Mouse (Mus musculus) liver, embryonic 15.5 days (tissue): ENCODE data around the gene Clec4d. TPM values are rescaled to one million over a fixed set of nuclear protein-coding genes. Genes with fewer than 3 reads are reported as not detected.

Source experiments
- ATAC-seq: fragments of 200-750 bp; cut with Nextera tagmentation; 2 replicates; pipeline ENCODE4 v1.8.0; 2017; ENCODE audit warnings: moderate number of reproducible peaks, mild to moderate bottlenecking, moderate library complexity; ENCODE audit not compliant: insufficient read depth
- H3K27ac ChIP-seq: fragments of 300-500 bp; sonication (generic); replicated peaks from 2 replicates; pipeline ENCODE4 v1.5.1; 2015; ENCODE audit warnings: mild to moderate bottlenecking, inconsistent platforms
- H3K27me3 ChIP-seq: fragments of 300-500 bp; sonication (generic); 2 replicates; pipeline ENCODE4 v1.6.1; 2015; ENCODE audit warnings: mild to moderate bottlenecking, inconsistent platforms
- H3K36me3 ChIP-seq: fragments of 300-500 bp; sonication (generic); replicated peaks from 2 replicates; pipeline ENCODE4 v1.6.1; 2015; ENCODE audit warnings: moderate library complexity, mild to moderate bottlenecking, inconsistent platforms
- H3K4me1 ChIP-seq: fragments of 300-500 bp; sonication (generic); replicated peaks from 2 replicates; pipeline ENCODE4 v1.6.1; 2015; ENCODE audit warnings: inconsistent platforms
- H3K4me2 ChIP-seq: fragments of 300-500 bp; sonication (generic); 2 replicates; pipeline ENCODE4 v1.6.1; 2015; ENCODE audit warnings: moderate library complexity, mild to moderate bottlenecking, inconsistent platforms
- H3K4me3 ChIP-seq: fragments of 300-500 bp; sonication (generic); replicated peaks from 2 replicates; pipeline ENCODE4 v1.5.1; 2015; ENCODE audit warnings: mild to moderate bottlenecking, inconsistent platforms
- H3K9ac ChIP-seq: fragments of 300-500 bp; sonication (generic); 2 replicates; pipeline ENCODE4 v1.6.1; 2015; ENCODE audit warnings: moderate library complexity, mild to moderate bottlenecking, inconsistent platforms
- H3K9me3 ChIP-seq: fragments of 300-500 bp; sonication (generic); replicated peaks from 2 replicates; pipeline ENCODE4 v1.6.1; 2016; ENCODE audit warnings: inconsistent platforms
- WGBS: fragments of 180-500 bp; shearing (Covaris S2); methylation state at CpG from one replicate; pipeline ENCODE4 v1.1.7; 2015; ENCODE audit warnings: mixed read lengths; ENCODE audit not compliant: insufficient replicate concordance; 5-methylcytosine and 5-hydroxymethylcytosine counted together
- polyA plus RNA-seq: library from polyadenylated mRNA; unstranded; fragments of >200 nt; fragmentation: Nextera tagmentation; extraction: Ambion mirVana; gene quantifications from 2 replicates; pipeline ENCODE4 v1.2.1, GENCODE M21; 2015

Clec4d gene
- polyA plus RNA-seq, 1 experiment from 2014 or later: 0.64 TPM

DNA sequence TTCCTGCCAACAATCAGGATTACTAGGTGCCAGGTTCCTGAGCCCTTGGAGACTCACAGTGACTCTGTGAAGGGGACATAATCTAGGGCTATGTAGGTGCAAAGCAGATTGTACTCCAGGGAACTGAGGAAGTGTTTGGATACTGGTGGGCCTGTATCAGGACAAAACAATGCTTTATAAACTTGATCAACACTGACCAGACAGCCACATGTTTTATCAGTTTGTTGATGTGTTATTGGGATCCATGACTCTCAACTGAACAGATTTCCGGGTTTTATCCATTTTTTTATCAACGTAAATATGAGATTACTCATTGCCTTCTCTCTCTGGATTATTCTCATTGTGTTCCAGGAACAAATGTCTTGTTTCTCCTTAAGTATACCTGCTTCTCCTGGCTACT, 46.1 kb downstream of the Clec4d start, which contains the start of gene Vmn2r19:
Gene Vmn2r19 (plus strand): TSS at position 301 of the 400 bp plus-strand sequence.
- Histone ChIP-seq H3K4me2 (no peak within 1 kb of the TSS), H3K9ac (no peak within 1 kb of the TSS), H3K27me3 (no peaks in the 10 kb centered on the region), H3K9me3 (no peaks in the 10 kb centered on the region), H3K27ac (no peak within 1 kb of the TSS), H3K36me3 (no peaks in the 10 kb centered on the region), H3K4me1 (peaks cover 11% of the 10 kb centered on the region), H3K4me3 (no peak within 1 kb of the TSS)
- WGBS: 70% methylated on average over 2 of the region's 2 CpGs
- ATAC-seq: no peak

Other genes with a start within 250 kb of the Clec4d start
- not detected in 2 replicates for gene Clec4b1, start 212.1 kb upstream of the Clec4d start, polyA plus RNA-seq
- 9.7 and 14.1 TPM in 2 replicates for gene Clec4a2, start 155.7 kb upstream of the Clec4d start, polyA plus RNA-seq
- 0.33 and 0.55 TPM in 2 replicates for gene Clec4b2, start 89.2 kb upstream of the Clec4d start, polyA plus RNA-seq
- 19.4 and 19.7 TPM in 2 replicates for gene Clec4n, start 32.3 kb upstream of the Clec4d start, polyA plus RNA-seq
- 1.1 and 1.2 TPM in 2 replicates for gene Clec4e, start 27.8 kb downstream of the Clec4d start, polyA plus RNA-seq
- not detected in 2 replicates for gene Vmn2r19, start 46.2 kb downstream of the Clec4d start, polyA plus RNA-seq
- not detected in 2 replicates for gene Vmn2r20, start 156.0 kb downstream of the Clec4d start, polyA plus RNA-seq